11 mouse cellular contexts compared by ENCODE assay signal in genomic region chr1:170218091-170218884, GRCm38 (mm10). TPM values are rescaled to one million over a fixed set of nuclear protein-coding genes. Genes with fewer than 3 reads are reported as not detected.
DNase-seq lines count a peak whose midpoint lies in the region; ATAC-seq and TF ChIP-seq lines count a peak whose summit lies in the region.
"Had no signal": no experiment of that assay in that cellular context is flagged by ENCODE, and none has a peak within 500 bp of the region (broad histone marks: within the 10 kb centered on the region; RNA-seq: fewer than 3 reads in every experiment).

No protein-coding gene starts in this region.

- no peaks in the 10 kb centered on the region for H3K36me3 ChIP-seq in E14TG2a.4 (ENCODE audit: insufficient read depth, low read length)
- H3K36me3 ChIP-seq: liver, embryonic 13.5 days had no signal

- H3K9me3 ChIP-seq in E14TG2a.4 (ENCODE audit: low read length) = no peaks in the 10 kb centered on the region
- H3K9me3 ChIP-seq: liver, embryonic 13.5 days had no signal

- peak; percentile 72 for TF ChIP-seq CTCF in layer of hippocampus, adult 2 months (conservative IDR thresholded peaks at IDR 0.05)
- peak; percentile 32 for TF ChIP-seq CTCF in E14TG2a.4 (conservative IDR thresholded peaks at IDR 0.05; ENCODE audit: low read length)

- H3K27ac ChIP-seq in layer of hippocampus, adult 2 months = peak overlapping the region; percentile 61
- H3K27ac ChIP-seq: liver, embryonic 13.5 days had no signal

- DNase-seq in layer of hippocampus, adult 2 months (ENCODE audit: low spot score in 2 of 2) = peak in 1 of 2 experiments; percentile 55
- DNase-seq in layer of hippocampus, adult 9-10 months (ENCODE audit: low spot score) = no peak
- DNase-seq in adipocyte (ENCODE audit: low spot score) = peak; percentile 43
- DNase-seq in cerebellum, adult 11-12 months = no peak
- no peak for DNase-seq in right cerebral cortex, postnatal 36 days (ENCODE audit: low spot score in 2 of 2)
- DNase-seq in heart, postnatal 36 days = no peak
- DNase-seq: cerebellum, adult 11 months; liver, embryonic 13.5 days had no signal

- H3K4me3 ChIP-seq in layer of hippocampus, adult 2 months = no peak overlapping the region
- H3K4me3 ChIP-seq in E14TG2a.4 (replicated peaks; ENCODE audit: low read length) = no peak overlapping the region
- H3K4me3 ChIP-seq: liver, embryonic 13.5 days had no signal

- H3K27me3 ChIP-seq in E14TG2a.4 (ENCODE audit: insufficient read depth, low read length) = no peaks in the 10 kb centered on the region

- ATAC-seq in megakaryocyte-erythroid progenitor cell, adult 5-6 weeks (replicated peaks; ENCODE audit: low FRiP score, low TSS enrichment, poor library complexity, severe bottlenecking) = peak; percentile 84

- no peaks in the 10 kb centered on the region for H3K4me1 ChIP-seq in E14TG2a.4 (replicated peaks; ENCODE audit: low read depth, low read length)

- intact Hi-C loops in heart, postnatal 36 days (cut with DNase I) = loop anchor here (1.0 kb wide), 1 partner anchor 395 kb away; no protein-coding TSS in a partner anchor

RNA-seq across cellular contexts. Expression of gene Uhmk1, which starts 3.1 kb away (rescaled TPM):
- total RNA-seq in layer of hippocampus, adult 2 months (2021) = 100 to 1,000 TPM; 142 to 143 TPM
- total RNA-seq in megakaryocyte-erythroid progenitor cell, adult 5-6 weeks (2014; fragmentation: Nextera tagmentation) = 35.4 and 48.3 TPM in 2 replicates
- 55.7 and 57.4 TPM in 2 replicates for total RNA-seq in megakaryocyte-erythroid progenitor cell, adult 5-6 weeks (2017)
- total RNA-seq in heart, postnatal 36 days (2021) = 10 to 100 TPM; 18.1 to 19.2 TPM

RNA-seq across cellular contexts. Expression of gene Sh2d1b2, which starts 14.3 kb away (rescaled TPM):
- total RNA-seq in layer of hippocampus, adult 2 months (2021) = not detected
- not detected in 2 replicates for total RNA-seq in megakaryocyte-erythroid progenitor cell, adult 5-6 weeks (2014; fragmentation: Nextera tagmentation)
- total RNA-seq in megakaryocyte-erythroid progenitor cell, adult 5-6 weeks (2017) = not detected in 2 replicates
- total RNA-seq in heart, postnatal 36 days (2021) = not detected
- total RNA-seq: heart, postnatal 10 days had no signal

RNA-seq across cellular contexts. Expression of gene Uap1, which starts 43.5 kb away (rescaled TPM):
- total RNA-seq in layer of hippocampus, adult 2 months (2021) = 10 to 100 TPM; 51.4 to 56.0 TPM
- total RNA-seq in megakaryocyte-erythroid progenitor cell, adult 5-6 weeks (2014; fragmentation: Nextera tagmentation) = 76.7 and 79.4 TPM in 2 replicates
- total RNA-seq in megakaryocyte-erythroid progenitor cell, adult 5-6 weeks (2017) = 86.8 and 184 TPM in 2 replicates
- 10 to 100 TPM; 52.6 to 65.2 TPM for total RNA-seq in heart, postnatal 36 days (2021)

RNA-seq across cellular contexts. Expression of gene Sh2d1b1, which starts 58.8 kb away (rescaled TPM):
- not detected for total RNA-seq in layer of hippocampus, adult 2 months (2021)
- total RNA-seq in megakaryocyte-erythroid progenitor cell, adult 5-6 weeks (2014; fragmentation: Nextera tagmentation) = not detected in 2 replicates
- not detected in 2 replicates for total RNA-seq in megakaryocyte-erythroid progenitor cell, adult 5-6 weeks (2017)
- total RNA-seq in heart, postnatal 36 days (2021) = under 1 TPM in 1 of 2 experiments, not detected in 1; 0.11 TPM
